Mouse (Mus musculus) forebrain, embryonic 11.5 days (tissue): Measurements from ENCODE around the gene Trp63. TPM values are rescaled to one million over a fixed set of nuclear protein-coding genes. Genes with fewer than 3 reads are reported as not detected.
"Not testable (repeated sequence)": the region's sequence is repeated elsewhere in the genome, so short reads cannot be mapped to it uniquely, and the experiment has no call there.

ENCODE experiments used
- ATAC-seq: fragments of 200-750 bp; cut with Nextera tagmentation; replicated peaks from 2 replicates; pipeline ENCODE4 v1.8.0; 2017; ENCODE audit warnings: moderate TSS enrichment; ENCODE audit not compliant: low FRiP score
- DNase-seq: peaks from one replicate; pipeline ENCODE4 v3.0.0-alpha.2; 2017; ENCODE audit warnings: low spot score
- H3K27ac ChIP-seq: fragments of 300-500 bp; sonication (generic); 2 replicates; pipeline ENCODE4 v1.5.1; 2014; ENCODE audit warnings: low read depth, low read length
- H3K27me3 ChIP-seq: fragments of 300-500 bp; sonication (generic); 2 replicates; pipeline ENCODE4 v1.6.1; 2014; ENCODE audit warnings: mild to moderate bottlenecking, low read length, mixed read lengths; ENCODE audit not compliant: control insufficient read depth, insufficient read depth
- H3K36me3 ChIP-seq: fragments of 300-500 bp; sonication (generic); 2 replicates; pipeline ENCODE4 v1.6.1; 2014; ENCODE audit warnings: mild to moderate bottlenecking, low read length, moderate library complexity, mixed read lengths; ENCODE audit not compliant: control insufficient read depth, insufficient read depth
- H3K4me1 ChIP-seq: fragments of 300-500 bp; sonication (generic); replicated peaks from 2 replicates; pipeline ENCODE4 v1.6.1; 2014; ENCODE audit warnings: low read length, mixed read lengths; ENCODE audit not compliant: control insufficient read depth, insufficient read depth
- H3K4me2 ChIP-seq: fragments of 300-500 bp; sonication (generic); 2 replicates; pipeline ENCODE4 v1.6.1; 2014; ENCODE audit warnings: low read depth, mild to moderate bottlenecking, low read length, moderate library complexity, mixed read lengths; ENCODE audit not compliant: severe bottlenecking
- H3K4me3 ChIP-seq: fragments of 300-500 bp; sonication (generic); 2 replicates; pipeline ENCODE4 v1.5.1; 2014; ENCODE audit warnings: low read depth, low read length
- H3K9ac ChIP-seq: fragments of 300-500 bp; sonication (generic); 2 replicates; pipeline ENCODE4 v1.6.1; 2014; ENCODE audit warnings: low read length
- H3K9me3 ChIP-seq: fragments of 300-500 bp; sonication (generic); 2 replicates; pipeline ENCODE4 v1.6.1; 2016; ENCODE audit warnings: low read length, mixed read lengths; ENCODE audit not compliant: control insufficient read depth
- WGBS: fragments of 180-500 bp; shearing (Covaris S2); extraction: QIAGEN DNeasy Blood & Tissue Kit; methylation state at CpG from one replicate; pipeline ENCODE4 v1.1.7; 2014; 5-methylcytosine and 5-hydroxymethylcytosine counted together
- polyA plus RNA-seq: library from polyadenylated mRNA; unstranded; fragments of >200 nt; fragmentation: Nextera tagmentation; extraction: Ambion mirVana; gene quantifications from 2 replicates; pipeline ENCODE4 v1.2.1, GENCODE M21; 2014

The Trp63 gene
- polyA plus RNA-seq, result 2.7 and 4.7 TPM in 2 replicates

DNA sequence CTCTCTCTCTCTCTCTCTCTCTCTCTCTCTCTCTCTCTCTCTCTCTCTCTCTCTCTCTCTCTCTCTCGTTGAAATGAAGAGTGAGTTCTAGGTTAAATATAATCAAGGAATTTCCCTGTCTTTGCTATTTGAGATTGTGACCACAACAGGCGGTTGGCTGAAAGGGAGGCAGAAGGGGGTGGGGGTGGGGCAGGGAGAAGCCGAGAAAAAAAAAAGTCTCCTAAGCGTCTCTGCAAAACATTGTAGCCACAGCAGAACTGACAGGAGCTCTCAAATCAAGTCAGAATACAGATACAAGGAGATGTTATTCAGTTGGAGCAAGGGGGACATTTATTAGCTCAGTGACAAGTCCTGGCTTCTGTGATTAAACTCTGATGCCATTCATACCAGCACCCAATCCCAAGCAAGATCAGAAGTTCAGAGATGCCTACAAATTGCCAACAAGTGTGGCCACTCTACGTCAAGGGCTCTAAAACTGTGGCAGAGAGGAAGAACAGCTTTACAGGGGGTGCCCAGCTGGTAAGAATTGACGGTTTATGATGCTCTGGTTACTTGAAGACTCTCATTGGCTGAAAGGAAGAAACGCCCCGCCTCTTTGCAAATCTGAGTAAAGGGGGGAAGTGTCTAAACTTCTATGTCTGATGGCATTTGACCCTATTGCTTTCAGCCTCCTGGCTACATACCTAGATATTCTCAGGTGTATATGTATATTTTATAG lies at the start of gene Trp63:
TSS of gene Trp63 (plus strand) at position 233 of the 718 bp plus-strand sequence.
- H3K36me3 ChIP-seq, result no peaks in the 10 kb centered on the region
- H3K4me1 ChIP-seq, result no peaks in the 10 kb centered on the region
- no peaks in the 10 kb centered on the region for H3K9me3 ChIP-seq
- H3K27ac ChIP-seq, result no peak within 1 kb of the TSS
- no peak within 1 kb of the TSS for H3K4me3 ChIP-seq
- no peak within 1 kb of the TSS for H3K4me2 ChIP-seq
- WGBS, result 47% methylated on average over 8 of the region's 8 CpGs
- DNase-seq, result no peak
- H3K9ac ChIP-seq, result no peak within 1 kb of the TSS
- ATAC-seq, result no peak
- H3K27me3 ChIP-seq, result no peaks in the 10 kb centered on the region

DNA sequence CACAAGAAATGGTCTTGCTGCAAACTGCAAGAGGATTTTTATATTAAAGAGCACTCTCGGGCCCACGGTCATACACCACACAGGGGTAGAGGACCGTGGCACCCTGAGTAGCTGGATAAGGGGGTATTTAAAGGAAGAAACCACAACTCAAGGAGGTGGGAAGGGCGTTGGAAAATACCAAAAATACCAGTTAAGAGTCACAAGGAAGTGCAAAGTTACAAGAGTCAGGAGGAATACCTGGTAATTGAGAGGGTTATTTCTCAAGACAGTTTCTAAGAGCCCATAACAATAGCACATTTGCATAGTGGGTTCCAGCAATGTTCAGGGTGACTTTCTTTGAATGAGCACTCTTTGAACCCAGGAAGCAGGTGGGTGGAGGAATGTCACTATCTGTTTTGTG lies 38.8 kb upstream of the Trp63 start:
- not testable (repeated sequence) for H3K9me3 ChIP-seq, H3K4me3 ChIP-seq, H3K4me2 ChIP-seq, DNase-seq, H3K9ac ChIP-seq, H3K4me1 ChIP-seq, ATAC-seq, H3K27ac ChIP-seq, H3K27me3 ChIP-seq, H3K36me3 ChIP-seq
- 82% methylated on average over 4 of the region's 4 CpGs for WGBS

DNA sequence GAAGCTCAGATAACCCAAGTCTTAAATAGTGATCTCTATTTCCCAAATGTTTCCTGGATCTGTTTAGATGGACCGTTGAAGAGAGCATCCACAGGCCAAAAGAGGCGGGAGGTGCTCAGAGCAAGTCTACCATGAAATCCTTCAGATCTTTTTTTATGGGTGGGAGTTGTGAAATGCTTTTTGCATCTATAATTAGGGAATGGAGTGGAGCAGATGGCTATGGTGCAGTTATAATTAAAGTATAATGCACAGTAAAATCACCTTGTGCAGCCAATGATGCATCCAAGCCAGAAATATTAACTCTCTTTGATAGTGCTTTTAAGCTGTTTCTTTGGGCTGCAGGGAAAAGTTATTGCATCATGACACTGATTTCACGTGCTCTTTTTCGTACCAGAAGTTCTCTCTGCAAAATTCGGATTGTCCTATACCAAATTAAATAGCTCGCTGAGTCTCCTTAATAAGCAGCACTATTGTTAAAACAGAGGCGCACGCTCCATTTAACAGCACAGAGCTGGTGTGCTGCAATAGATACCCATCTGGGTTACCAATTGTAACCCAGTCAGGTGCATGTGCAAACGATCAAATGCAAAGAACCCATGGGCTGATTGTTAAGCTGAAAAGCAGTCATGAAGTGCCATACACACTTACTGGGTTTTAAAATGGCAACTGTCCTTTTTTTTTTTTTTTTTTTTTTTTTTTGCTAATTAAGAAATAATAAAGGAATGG lies 22.9 kb upstream of the Trp63 start:
- H3K4me1 ChIP-seq, result no peaks in the 10 kb centered on the region
- H3K4me3 ChIP-seq, result no peak overlapping the region
- DNase-seq, result no peak
- H3K9me3 ChIP-seq, result no peaks in the 10 kb centered on the region; the same call in 1 of the 2 replicates
- H3K9ac ChIP-seq, result no peak overlapping the region
- no peaks in the 10 kb centered on the region for H3K36me3 ChIP-seq
- no peak overlapping the region for H3K4me2 ChIP-seq
- H3K27me3 ChIP-seq, result no peaks in the 10 kb centered on the region
- H3K27ac ChIP-seq, result no peak overlapping the region
- WGBS, result 45% methylated on average over 9 of the region's 9 CpGs
- ATAC-seq, result peak; percentile 83

DNA sequence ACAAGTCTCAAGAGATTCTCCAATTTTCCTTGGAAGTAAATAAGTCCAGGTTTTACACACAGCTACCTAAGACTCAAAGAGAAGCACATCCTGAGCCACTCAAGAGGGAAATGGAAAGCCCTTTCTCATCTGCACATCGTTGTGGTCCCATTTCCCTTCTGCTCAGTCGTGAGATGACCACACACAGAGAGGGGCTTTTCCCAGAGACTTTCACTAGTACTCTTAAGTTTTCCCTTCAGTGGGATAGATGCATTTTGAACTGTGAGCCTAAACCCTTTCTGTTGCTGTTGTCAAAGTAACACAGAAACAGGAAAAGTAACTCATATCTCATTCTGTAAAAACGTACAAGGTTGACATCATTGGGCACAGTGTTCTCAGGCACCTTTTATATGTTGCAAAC lies 20.4 kb upstream of the Trp63 start:
- Histone ChIP-seq H3K27me3 (no peaks in the 10 kb centered on the region), H3K9me3 (no peaks in the 10 kb centered on the region; the same call in 1 of the 2 replicates), H3K4me3 (no peak overlapping the region), H3K4me2 (no peak overlapping the region), H3K4me1 (no peaks in the 10 kb centered on the region), H3K27ac (no peak overlapping the region), H3K9ac (no peak overlapping the region), H3K36me3 (no peaks in the 10 kb centered on the region)
- 69% methylated on average over 3 of the region's 3 CpGs for WGBS
- DNase-seq (no peak), ATAC-seq (no peak)

DNA sequence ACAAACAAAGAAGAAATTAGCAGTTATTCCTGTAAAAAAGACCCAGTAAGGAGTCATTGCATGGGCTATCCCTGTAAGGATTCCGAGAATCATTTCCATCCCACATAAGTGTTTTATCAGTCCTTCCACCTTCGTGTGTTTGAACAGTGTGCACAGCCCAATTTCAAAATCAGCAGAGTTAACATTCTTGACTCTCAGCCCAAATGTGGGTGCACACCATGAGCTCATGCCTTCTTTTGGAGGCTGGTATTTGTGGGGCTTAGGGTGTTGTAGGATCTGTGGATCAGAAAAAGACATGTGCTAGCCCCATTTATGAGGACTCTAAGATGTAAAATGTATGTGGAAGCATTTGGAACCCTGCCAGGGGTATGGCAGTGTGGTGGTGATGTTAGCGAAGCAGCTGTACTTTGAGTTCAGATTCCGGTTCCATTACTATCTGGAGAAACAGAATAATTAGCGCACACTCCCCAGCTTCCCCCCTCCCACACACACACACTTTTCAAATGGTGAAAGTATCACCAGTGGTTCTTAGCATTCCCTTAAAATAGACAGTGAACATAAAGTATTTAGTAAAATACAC lies 9.6 kb upstream of the Trp63 start:
- H3K27me3 ChIP-seq, result no peaks in the 10 kb centered on the region
- no peak overlapping the region for H3K27ac ChIP-seq
- no peaks in the 10 kb centered on the region for H3K36me3 ChIP-seq
- WGBS, result 88% methylated on average over 5 of the region's 5 CpGs
- H3K9ac ChIP-seq, result no peak overlapping the region
- no peaks in the 10 kb centered on the region for H3K4me1 ChIP-seq
- no peak overlapping the region for H3K4me3 ChIP-seq
- no peak overlapping the region for H3K4me2 ChIP-seq
- no peak for ATAC-seq
- no peaks in the 10 kb centered on the region for H3K9me3 ChIP-seq
- DNase-seq, result no peak

DNA sequence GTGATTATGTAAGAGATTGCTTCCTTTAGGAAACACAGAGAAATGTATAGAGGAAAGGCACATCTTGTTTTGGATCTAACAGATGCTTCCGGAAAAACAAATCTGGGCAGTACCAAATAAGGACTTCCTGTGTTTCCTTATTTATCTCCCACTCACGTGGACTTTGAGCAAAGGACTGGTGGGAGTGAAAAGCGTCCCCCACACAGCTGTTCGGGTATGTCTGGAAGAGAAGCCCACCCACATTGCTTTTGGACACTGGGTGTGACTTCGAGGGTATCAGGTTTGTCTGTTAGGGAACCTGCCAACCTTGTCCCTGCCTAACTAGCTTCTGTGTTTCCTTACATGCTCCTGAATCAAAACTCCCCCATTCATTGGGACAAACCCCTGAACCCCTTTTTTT lies 3.2 kb upstream of the Trp63 start:
- no peaks in the 10 kb centered on the region for H3K9me3 ChIP-seq
- DNase-seq (no peak), ATAC-seq (no peak)
- H3K27ac ChIP-seq, result no peak overlapping the region
- no peaks in the 10 kb centered on the region for H3K4me1 ChIP-seq
- no peaks in the 10 kb centered on the region for H3K27me3 ChIP-seq
- H3K9ac ChIP-seq, result no peak overlapping the region
- WGBS, result 81% methylated on average over 5 of the region's 5 CpGs
- no peak overlapping the region for H3K4me2 ChIP-seq
- no peaks in the 10 kb centered on the region for H3K36me3 ChIP-seq
- no peak overlapping the region for H3K4me3 ChIP-seq

DNA sequence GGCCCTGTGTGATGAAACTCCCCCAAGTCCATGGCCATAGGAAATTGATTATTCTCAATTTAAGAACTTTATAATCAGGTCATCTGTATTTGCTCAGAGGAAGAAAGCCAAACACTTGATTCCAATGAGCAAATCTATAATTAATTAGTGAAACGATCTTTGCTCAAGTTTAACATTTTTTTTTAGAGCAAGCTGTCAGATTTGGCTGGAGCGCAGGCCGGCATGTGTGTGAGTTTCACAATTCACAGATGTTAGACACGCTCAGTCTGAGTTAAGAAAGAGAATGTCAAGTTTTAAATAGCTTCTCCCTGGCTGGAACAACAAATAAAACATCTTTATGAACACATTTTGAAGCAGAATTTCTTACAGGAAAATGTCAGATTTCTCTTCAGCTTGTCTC lies 1.0 kb upstream of the Trp63 start:
- DNase-seq, result no peak
- Histone ChIP-seq H3K4me2 (no peak overlapping the region), H3K36me3 (no peaks in the 10 kb centered on the region), H3K4me3 (no peak overlapping the region), H3K27me3 (no peaks in the 10 kb centered on the region), H3K27ac (no peak overlapping the region), H3K9ac (no peak overlapping the region), H3K4me1 (no peaks in the 10 kb centered on the region), H3K9me3 (no peaks in the 10 kb centered on the region)
- WGBS, result 87% methylated on average over 4 of the region's 4 CpGs
- ATAC-seq, result no peak

DNA sequence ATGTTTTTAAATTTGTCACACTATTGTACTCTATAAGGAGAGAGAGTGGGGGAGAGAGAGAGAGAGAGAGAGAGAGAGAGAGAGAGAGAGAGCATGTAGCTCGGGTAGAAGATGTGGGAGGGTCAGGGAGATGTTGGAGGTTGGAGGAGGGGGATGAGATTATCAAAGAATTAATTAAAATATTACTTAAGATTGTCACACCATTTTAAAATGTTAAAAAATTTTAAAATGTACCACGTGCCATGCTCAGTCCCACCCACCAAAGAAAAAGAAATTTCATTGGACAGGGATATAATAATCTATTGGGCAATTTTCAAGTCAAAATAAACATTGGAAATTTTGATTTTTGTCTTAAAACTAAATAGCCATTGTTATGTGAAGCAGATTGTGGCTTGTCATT lies 1.0 kb downstream of the Trp63 start:
- H3K4me1 ChIP-seq, result no peaks in the 10 kb centered on the region
- H3K9ac ChIP-seq, result no peak overlapping the region
- no peaks in the 10 kb centered on the region for H3K27me3 ChIP-seq
- ATAC-seq (no peak), DNase-seq (no peak)
- no peak overlapping the region for H3K27ac ChIP-seq
- no peak overlapping the region for H3K4me3 ChIP-seq
- no peaks in the 10 kb centered on the region for H3K36me3 ChIP-seq
- H3K4me2 ChIP-seq, result no peak overlapping the region
- no peaks in the 10 kb centered on the region for H3K9me3 ChIP-seq
- WGBS, result 63% methylated on average over 2 of the region's 2 CpGs
